Mouse (Mus musculus) stomach, postnatal 0 days (tissue): Measurements from ENCODE around the gene Zfp428.

Experiments used
- CTCF ChIP-seq: IDR thresholded peaks from 2 replicates; pipeline ENCODE4 v1.5.1; 2016; ENCODE audit warnings: antibody characterized with exemption, low read depth, mild to moderate bottlenecking, moderate library complexity
- EP300 ChIP-seq: optimal IDR thresholded peaks from 2 replicates; pipeline ENCODE3; 2016; ENCODE audit warnings: antibody characterized with exemption

GRCm38 (mm10) chr7:24507726-24508114 is 914 bp downstream of the Zfp428 start:
- TF ChIP-seq CTCF (no peak), EP300 (no peak)
